Mouse (Mus musculus): ENCODE measurements at regions not wholly inside any gene's neighbourhood (a gene's known extent, or its start where the extent isn't known, plus 50 kb on each side); places are given as distances from the start of the nearest gene placed in this dataset.
A peak's percentile ranks its signal among the peaks of the same experiment; 100 is the strongest.

DNA sequence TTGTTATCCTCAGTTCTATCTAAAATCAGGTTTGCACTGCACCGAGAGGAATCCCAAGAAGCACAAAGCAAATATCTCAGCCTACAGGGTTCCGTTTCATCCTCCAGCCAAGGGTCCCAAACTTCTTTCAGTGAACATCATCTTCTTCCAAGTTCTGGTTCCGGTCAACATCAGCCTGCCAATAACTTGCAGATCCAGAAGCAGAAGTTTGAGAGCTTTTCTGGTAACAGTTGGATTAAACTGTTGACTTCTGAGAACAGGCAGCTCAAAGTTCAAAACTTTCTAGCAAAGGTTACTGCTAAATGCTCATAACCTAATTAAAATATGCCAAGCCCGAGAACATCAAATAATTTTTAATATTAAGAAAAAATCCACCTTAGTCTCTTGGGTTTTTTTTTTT is 237.0 kb upstream of the Gm37988 start:
- no peak for TF ChIP-seq EP300 (IDR thresholded peaks at IDR 0.05; ENCODE audit: low read depth)
- TF ChIP-seq CTCF (IDR thresholded peaks at IDR 0.05; ENCODE audit: low read depth), result no peak
- H3K4me2 ChIP-seq (ENCODE audit: low read depth), result no peak overlapping the region
- WGBS (ENCODE audit: insufficient replicate concordance), result 59% methylated on average over 4 of the region's 4 CpGs
- H3K27ac ChIP-seq, result no peak overlapping the region
- no peak overlapping the region for H3K9ac ChIP-seq (replicated peaks)
- DNase-seq (ENCODE audit: low read depth in 3 of 3, low spot score in 3 of 3), result no peak
- no peaks in the 10 kb centered on the region for H3K4me1 ChIP-seq (replicated peaks; ENCODE audit: control insufficient read depth in 2 of 2, insufficient read depth in 2 of 2, low read length in 1 of 2)
- no peak overlapping the region for H3K4me3 ChIP-seq (ENCODE audit: insufficient read depth in 1 of 2, low read depth in 2 of 2, low read length in 2 of 2)
- H3K36me3 ChIP-seq (replicated peaks; ENCODE audit: control insufficient read depth, insufficient read depth, low read depth), result no peaks in the 10 kb centered on the region
- H3K27me3 ChIP-seq (ENCODE audit: control insufficient read depth, insufficient read depth, low read length), result peaks cover 4% of the 10 kb centered on the region; the same call in 1 of the 2 replicates
- ATAC-seq (ENCODE audit: insufficient read depth), result no peak
- H3K9me3 ChIP-seq (ENCODE audit: control insufficient read depth, low read length), result no peaks in the 10 kb centered on the region

DNA sequence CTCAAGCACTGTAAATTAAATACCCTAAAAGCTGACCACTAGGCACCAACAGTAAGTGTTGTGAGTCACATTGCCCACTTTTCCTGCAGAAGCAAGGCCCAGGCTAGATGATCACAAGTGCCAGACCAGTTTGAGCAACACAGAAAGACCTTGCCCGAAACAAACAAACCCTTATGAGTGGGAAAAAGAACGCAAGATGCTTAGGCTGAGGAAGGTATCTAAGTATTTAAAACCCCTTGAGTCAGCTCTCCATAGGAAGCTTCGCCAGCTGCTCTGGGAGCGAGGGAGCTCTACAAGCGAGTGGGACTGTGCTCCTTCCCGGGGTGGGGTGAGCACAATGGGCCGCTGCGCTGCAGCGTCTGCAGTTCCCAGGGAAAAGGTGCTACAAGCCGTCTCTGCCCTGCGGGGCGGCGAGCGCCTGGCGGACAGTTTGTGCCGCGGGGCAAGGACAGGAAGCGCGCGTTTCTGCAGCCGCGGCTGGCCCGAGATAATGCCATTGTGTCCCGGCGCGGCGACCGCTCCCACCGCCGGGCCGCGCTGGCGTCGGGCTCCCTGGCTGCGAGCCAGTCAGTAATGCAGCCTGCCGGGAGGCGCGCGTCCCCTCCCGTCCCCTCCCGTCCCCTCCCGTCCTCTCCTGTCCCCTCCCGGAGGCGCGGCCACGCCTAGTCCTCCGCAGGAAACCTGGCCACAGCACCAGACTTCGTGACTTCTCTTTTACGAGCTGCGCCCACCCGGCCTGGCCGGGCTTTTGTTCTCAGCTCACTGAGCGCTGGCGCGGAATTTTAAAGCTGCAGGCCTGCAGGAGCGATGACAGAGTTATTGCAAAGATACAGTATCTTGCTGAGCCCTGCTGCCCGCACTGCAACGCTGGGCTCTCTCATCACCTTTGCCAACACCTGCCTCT is 236.1 kb upstream of the Gm37988 start:
- peak overlapping the region; percentile 17 to 28 for H3K4me3 ChIP-seq (ENCODE audit: insufficient read depth in 1 of 2, low read depth in 2 of 2, low read length in 2 of 2)
- H3K36me3 ChIP-seq (replicated peaks; ENCODE audit: control insufficient read depth, insufficient read depth, low read depth), result no peaks in the 10 kb centered on the region
- H3K27ac ChIP-seq, result no peak overlapping the region
- no peaks in the 10 kb centered on the region for H3K9me3 ChIP-seq (ENCODE audit: control insufficient read depth, low read length)
- peak overlapping the region; percentile 59 for H3K4me2 ChIP-seq (ENCODE audit: low read depth)
- peak; percentile 75 for ATAC-seq (ENCODE audit: insufficient read depth)
- peak in 2 of 3 experiments; percentile 2 for DNase-seq (ENCODE audit: low read depth in 3 of 3, low spot score in 3 of 3)
- no peaks in the 10 kb centered on the region for H3K4me1 ChIP-seq (replicated peaks; ENCODE audit: control insufficient read depth in 2 of 2, insufficient read depth in 2 of 2, low read length in 1 of 2)
- peaks cover 4% of the 10 kb centered on the region; the same call in 1 of the 2 replicates for H3K27me3 ChIP-seq (ENCODE audit: control insufficient read depth, insufficient read depth, low read length)
- no peak overlapping the region for H3K9ac ChIP-seq (replicated peaks)
- TF ChIP-seq EP300 (IDR thresholded peaks at IDR 0.05; ENCODE audit: low read depth) (no peak), CTCF (IDR thresholded peaks at IDR 0.05; ENCODE audit: low read depth) (0 out of 2 replicates have a peak, but pooled peaks have one; percentile 16)
- 1% methylated on average over 58 of the region's 58 CpGs for WGBS (ENCODE audit: insufficient replicate concordance)

- Histone ChIP-seq H3K4me2 (ENCODE audit: low read depth) (no peak overlapping the region), H3K4me1 (replicated peaks; ENCODE audit: control insufficient read depth in 2 of 2, insufficient read depth in 2 of 2, low read length in 1 of 2) (no peaks in the 10 kb centered on the region), H3K4me3 (ENCODE audit: insufficient read depth in 1 of 2, low read depth in 2 of 2, low read length in 2 of 2) (no peak overlapping the region), H3K27me3 (ENCODE audit: control insufficient read depth, insufficient read depth, low read length) (peaks cover 4% of the 10 kb centered on the region; the same call in 1 of the 2 replicates), H3K27ac (no peak overlapping the region), H3K9ac (replicated peaks) (no peak overlapping the region), H3K9me3 (ENCODE audit: control insufficient read depth, low read length) (no peaks in the 10 kb centered on the region), H3K36me3 (replicated peaks; ENCODE audit: control insufficient read depth, insufficient read depth, low read depth) (no peaks in the 10 kb centered on the region)
- no peak for DNase-seq (ENCODE audit: low read depth in 3 of 3, low spot score in 3 of 3)
- ATAC-seq (ENCODE audit: insufficient read depth), result no peak
- WGBS (ENCODE audit: insufficient replicate concordance), result 39% methylated on average over 3 of the region's 3 CpGs
- TF ChIP-seq CTCF (IDR thresholded peaks at IDR 0.05; ENCODE audit: low read depth), result no peak
- TF ChIP-seq EP300 (IDR thresholded peaks at IDR 0.05; ENCODE audit: low read depth), result no peak
Measured at GRCm38 (mm10) chr1:4572311-4572710, 235.4 kb upstream of the Gm37988 start.

- Histone ChIP-seq H3K4me3 (ENCODE audit: insufficient read depth in 1 of 2, low read depth in 2 of 2, low read length in 2 of 2) (no peak overlapping the region), H3K27me3 (ENCODE audit: control insufficient read depth, insufficient read depth, low read length) (peaks cover 4% of the 10 kb centered on the region; the same call in 1 of the 2 replicates), H3K9me3 (ENCODE audit: control insufficient read depth, low read length) (no peaks in the 10 kb centered on the region), H3K27ac (no peak overlapping the region), H3K4me1 (replicated peaks; ENCODE audit: control insufficient read depth in 2 of 2, insufficient read depth in 2 of 2, low read length in 1 of 2) (no peaks in the 10 kb centered on the region), H3K9ac (replicated peaks) (no peak overlapping the region), H3K36me3 (replicated peaks; ENCODE audit: control insufficient read depth, insufficient read depth, low read depth) (no peaks in the 10 kb centered on the region), H3K4me2 (ENCODE audit: low read depth) (no peak overlapping the region)
- DNase-seq (ENCODE audit: low read depth in 3 of 3, low spot score in 3 of 3) (no peak), ATAC-seq (ENCODE audit: insufficient read depth) (no peak)
- WGBS (ENCODE audit: insufficient replicate concordance), result 40% methylated on average over 1 of the region's 1 CpGs
- no peak for TF ChIP-seq EP300 (IDR thresholded peaks at IDR 0.05; ENCODE audit: low read depth)
- TF ChIP-seq CTCF (IDR thresholded peaks at IDR 0.05; ENCODE audit: low read depth), result no peak
Measured at GRCm38 (mm10) chr1:4574101-4574500, 233.6 kb upstream of the Gm37988 start.

DNA sequence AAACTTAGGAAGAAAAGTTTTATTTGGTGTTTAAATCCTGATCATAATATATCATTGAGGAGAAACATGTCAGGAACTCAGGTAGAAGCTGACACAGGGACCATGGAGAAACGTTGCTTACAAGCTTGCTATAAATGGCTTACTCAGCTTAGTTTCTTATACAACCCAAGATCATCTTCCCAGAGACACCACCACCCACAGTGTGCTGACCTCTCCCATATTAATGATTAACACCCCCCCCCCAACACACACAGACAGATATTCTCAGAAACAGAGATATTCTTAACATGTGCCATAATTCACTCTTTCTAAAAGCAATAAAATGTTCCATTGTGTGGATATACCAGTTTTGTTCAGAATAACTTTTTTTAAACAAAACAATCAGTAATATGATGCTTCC is 230.7 kb upstream of the Gm37988 start:
- Histone ChIP-seq H3K9ac (replicated peaks) (no peak overlapping the region), H3K36me3 (replicated peaks; ENCODE audit: control insufficient read depth, insufficient read depth, low read depth) (no peaks in the 10 kb centered on the region), H3K27me3 (ENCODE audit: control insufficient read depth, insufficient read depth, low read length) (peaks cover 1% of the 10 kb centered on the region; the same call in 1 of the 2 replicates), H3K4me2 (ENCODE audit: low read depth) (no peak overlapping the region), H3K4me1 (replicated peaks; ENCODE audit: control insufficient read depth in 2 of 2, insufficient read depth in 2 of 2, low read length in 1 of 2) (no peaks in the 10 kb centered on the region), H3K9me3 (ENCODE audit: control insufficient read depth, low read length) (no peaks in the 10 kb centered on the region), H3K27ac (no peak overlapping the region), H3K4me3 (ENCODE audit: insufficient read depth in 1 of 2, low read depth in 2 of 2, low read length in 2 of 2) (no peak overlapping the region)
- ATAC-seq (ENCODE audit: insufficient read depth) (no peak), DNase-seq (ENCODE audit: low read depth in 3 of 3, low spot score in 3 of 3) (no peak)
- WGBS (ENCODE audit: insufficient replicate concordance), result 50% methylated on average over 1 of the region's 1 CpGs
- no peak for TF ChIP-seq CTCF (IDR thresholded peaks at IDR 0.05; ENCODE audit: low read depth)
- no peak for TF ChIP-seq EP300 (IDR thresholded peaks at IDR 0.05; ENCODE audit: low read depth)
